Mouse (Mus musculus) intestine, embryonic 14.5 days (tissue): ENCODE data around the gene Abhd17a. TPM values are rescaled to one million over a fixed set of nuclear protein-coding genes. Genes with fewer than 3 reads are reported as not detected.

Source experiments
- ATAC-seq: fragments of 200-750 bp; cut with Nextera tagmentation; replicated peaks from 2 replicates; pipeline ENCODE4 v1.8.0; 2017; ENCODE audit warnings: low read depth, moderate number of reproducible peaks, moderate TSS enrichment, moderate library complexity; ENCODE audit not compliant: low FRiP score, low TSS enrichment
- DNase-seq: peaks from one replicate; pipeline ENCODE4 v3.0.0-alpha.2; 2018; ENCODE audit warnings: low spot score
- H3K27ac ChIP-seq: fragments of 300-500 bp; sonication (generic); 2 replicates; pipeline ENCODE4 v1.5.1; 2014; ENCODE audit warnings: low read depth, mild to moderate bottlenecking, control low read depth
- H3K27me3 ChIP-seq: fragments of 300-500 bp; sonication (generic); replicated peaks from 2 replicates; pipeline ENCODE4 v1.6.1; 2014; ENCODE audit warnings: low read length, control low read depth; ENCODE audit not compliant: control insufficient read depth, insufficient read depth
- H3K36me3 ChIP-seq: fragments of 300-500 bp; sonication (generic); 2 replicates; pipeline ENCODE4 v1.6.1; 2014; ENCODE audit warnings: low read length, control low read depth; ENCODE audit not compliant: control insufficient read depth, insufficient read depth
- H3K4me1 ChIP-seq: fragments of 300-500 bp; sonication (generic); replicated peaks from 2 replicates; pipeline ENCODE4 v1.6.1; 2014; ENCODE audit warnings: low read length, control low read depth, mixed read lengths; ENCODE audit not compliant: control insufficient read depth, insufficient read depth
- H3K4me2 ChIP-seq: fragments of 300-500 bp; sonication (generic); 2 replicates; pipeline ENCODE4 v1.6.1; 2014; ENCODE audit warnings: low read length
- H3K4me3 ChIP-seq: fragments of 300-500 bp; sonication (generic); 2 replicates; pipeline ENCODE4 v1.5.1; 2014; ENCODE audit warnings: low read depth, low read length, control low read depth, mixed read lengths
- H3K9ac ChIP-seq: fragments of 300-500 bp; sonication (generic); 2 replicates; pipeline ENCODE4 v1.6.1; 2014; ENCODE audit warnings: mild to moderate bottlenecking, low read length
- H3K9me3 ChIP-seq: fragments of 300-500 bp; sonication (generic); 2 replicates; pipeline ENCODE4 v1.6.1; 2016; ENCODE audit warnings: low read length, control low read depth; ENCODE audit not compliant: control insufficient read depth
- WGBS: fragments of 180-500 bp; shearing (Covaris S2); extraction: QIAGEN DNeasy Blood & Tissue Kit; methylation state at CpG from one replicate; pipeline ENCODE4 v1.1.7; 2014; 5-methylcytosine and 5-hydroxymethylcytosine counted together
- polyA plus RNA-seq: library from polyadenylated mRNA; unstranded; fragments of >200 nt; fragmentation: Nextera tagmentation; extraction: Ambion mirVana; gene quantifications from 2 replicates; pipeline ENCODE4 v1.2.1, GENCODE M21; 2014

Abhd17a gene
- polyA plus RNA-seq, 1 experiment from 2014 or later: 114 TPM

- no peaks in the 10 kb centered on the region; the same call in 1 of the 2 replicates for H3K4me1 ChIP-seq
- no peak overlapping the region for H3K4me3 ChIP-seq
- H3K27me3 ChIP-seq: no peaks in the 10 kb centered on the region
- 65% methylated on average over 9 of the region's 9 CpGs for WGBS
- H3K36me3 ChIP-seq: peaks cover 31% of the 10 kb centered on the region
- no peaks in the 10 kb centered on the region for H3K9me3 ChIP-seq
- H3K4me2 ChIP-seq: no peak overlapping the region
- no peak overlapping the region for H3K27ac ChIP-seq
- no peak for ATAC-seq
- no peak overlapping the region for H3K9ac ChIP-seq
- no peak for DNase-seq
These were observed 37.8 kb downstream of the Abhd17a start for GRCm38 (mm10) chr10:80552364-80552763.

- DNase-seq (no peak), ATAC-seq (no peak)
- Histone ChIP-seq H3K27ac (no peak overlapping the region), H3K27me3 (no peaks in the 10 kb centered on the region), H3K4me1 (no peaks in the 10 kb centered on the region), H3K9me3 (no peaks in the 10 kb centered on the region), H3K9ac (no peak overlapping the region), H3K4me3 (no peak overlapping the region), H3K4me2 (no peak overlapping the region), H3K36me3 (peaks cover 62% of the 10 kb centered on the region)
- 87% methylated on average over 21 of the region's 21 CpGs for WGBS
These were observed 40.9 kb downstream of the Abhd17a start for GRCm38 (mm10) chr10:80549279-80549678.

GRCm38 (mm10) chr10:80548428-80549006 lies 41.6 kb downstream of the Abhd17a start:
- Histone ChIP-seq H3K9me3 (no peaks in the 10 kb centered on the region), H3K4me2 (no peak overlapping the region), H3K27me3 (no peaks in the 10 kb centered on the region), H3K4me3 (no peak overlapping the region), H3K4me1 (no peaks in the 10 kb centered on the region), H3K36me3 (peaks cover 70% of the 10 kb centered on the region), H3K9ac (no peak overlapping the region), H3K27ac (no peak overlapping the region)
- WGBS: 72% methylated on average over 10 of the region's 10 CpGs
- DNase-seq: no peak
- ATAC-seq: 0 out of 2 replicates have a peak, but pooled peaks have one; percentile 41

GRCm38 (mm10) chr10:80547539-80547938 lies 42.6 kb downstream of the Abhd17a start:
- Histone ChIP-seq H3K4me1 (no peaks in the 10 kb centered on the region), H3K4me3 (no peak overlapping the region), H3K9me3 (no peaks in the 10 kb centered on the region), H3K27me3 (no peaks in the 10 kb centered on the region), H3K9ac (no peak overlapping the region), H3K27ac (no peak overlapping the region), H3K36me3 (peaks cover 79% of the 10 kb centered on the region), H3K4me2 (no peak overlapping the region)
- 94% methylated on average over 15 of the region's 15 CpGs for WGBS
- ATAC-seq (no peak), DNase-seq (no peak)

GRCm38 (mm10) chr10:80546945-80547344 lies 43.2 kb downstream of the Abhd17a start:
- Histone ChIP-seq H3K27ac (no peak overlapping the region), H3K4me2 (no peak overlapping the region), H3K4me1 (no peaks in the 10 kb centered on the region), H3K27me3 (no peaks in the 10 kb centered on the region), H3K9me3 (no peaks in the 10 kb centered on the region), H3K9ac (no peak overlapping the region), H3K4me3 (no peak overlapping the region), H3K36me3 (peaks cover 85% of the 10 kb centered on the region)
- 93% methylated on average over 4 of the region's 4 CpGs for WGBS
- ATAC-seq (no peak), DNase-seq (no peak)

- 91% methylated on average over 8 of the region's 8 CpGs for WGBS
- DNase-seq (no peak), ATAC-seq (no peak)
- Histone ChIP-seq H3K9me3 (no peaks in the 10 kb centered on the region), H3K4me2 (no peak overlapping the region), H3K36me3 (peaks cover 87% of the 10 kb centered on the region), H3K4me1 (no peaks in the 10 kb centered on the region), H3K4me3 (no peak overlapping the region), H3K27me3 (no peaks in the 10 kb centered on the region), H3K9ac (no peak overlapping the region), H3K27ac (no peak overlapping the region)
These were observed 44.6 kb downstream of the Abhd17a start for GRCm38 (mm10) chr10:80545590-80545989.

GRCm38 (mm10) chr10:80543873-80544272 lies 46.3 kb downstream of the Abhd17a start:
- 91% methylated on average over 14 of the region's 14 CpGs for WGBS
- no peaks in the 10 kb centered on the region for H3K27me3 ChIP-seq

GRCm38 (mm10) chr10:80539493-80539892 lies 50.6 kb downstream of the Abhd17a start:
- Histone ChIP-seq H3K36me3 (peaks cover 31% of the 10 kb centered on the region), H3K9ac (no peak overlapping the region), H3K4me3 (no peak overlapping the region), H3K4me2 (no peak overlapping the region), H3K4me1 (0 out of 2 replicates have a peak, but pooled peaks cover 4% of the 10 kb centered on the region), H3K27me3 (peaks cover 29% of the 10 kb centered on the region), H3K9me3 (no peaks in the 10 kb centered on the region), H3K27ac (no peak overlapping the region)
- DNase-seq: no peak
- ATAC-seq: no peak
- WGBS: 50% methylated on average over 4 of the region's 5 CpGs

More at GRCm38 (mm10) chr10:80543873-80544272, 46.3 kb downstream of the Abhd17a start:
- Histone ChIP-seq H3K4me1 (no peaks in the 10 kb centered on the region), H3K36me3 (peaks cover 72% of the 10 kb centered on the region), H3K4me3 (no peak overlapping the region), H3K9ac (no peak overlapping the region), H3K27ac (no peak overlapping the region), H3K4me2 (no peak overlapping the region), H3K9me3 (no peaks in the 10 kb centered on the region)
- ATAC-seq: no peak
- DNase-seq: no peak

GRCm38 (mm10) chr10:80538710-80539394 lies 51.3 kb downstream of the Abhd17a start, which contains the start of gene Atp8b3:
Gene Atp8b3 (minus strand): TSS chr10:80539124.
- WGBS: 2% methylated on average over 30 of the region's 30 CpGs
- Histone ChIP-seq H3K36me3 (peaks cover 25% of the 10 kb centered on the region), H3K4me1 (0 out of 2 replicates have a peak, but pooled peaks cover 4% of the 10 kb centered on the region), H3K27me3 (peaks cover 29% of the 10 kb centered on the region), H3K4me2 (peak within 1 kb of the TSS; percentile 32), H3K9ac (no peak within 1 kb of the TSS), H3K4me3 (no peak within 1 kb of the TSS), H3K27ac (no peak within 1 kb of the TSS), H3K9me3 (no peaks in the 10 kb centered on the region)
- ATAC-seq: peak; percentile 87
- DNase-seq: peak; percentile 80
